Mouse (Mus musculus) lung, adult 18-20 months (tissue): ENCODE measurements around the gene Efl1.
"Not testable (repeated sequence)": the region's sequence is repeated elsewhere in the genome, so short reads cannot be mapped to it uniquely, and the experiment has no call there.

Source experiments
- DNase-seq, 2 experiments: peaks; one replicate each; pipeline ENCODE4 v3.0.0; 2022; ENCODE audit warnings: mixed read lengths in 2 of 2

The Efl1 gene

GRCm38 (mm10) chr7:82720501-82720900, 72.1 kb downstream of the Efl1 start:
- DNase-seq = no peak

GRCm38 (mm10) chr7:82720906-82721305, 72.5 kb downstream of the Efl1 start:
- DNase-seq = no peak

GRCm38 (mm10) chr7:82722486-82723123, 74.2 kb downstream of the Efl1 start:
- DNase-seq = no peak

- DNase-seq = no peak
Measured at GRCm38 (mm10) chr7:82723151-82723871, 74.9 kb downstream of the Efl1 start.

- DNase-seq = no peak
Measured at GRCm38 (mm10) chr7:82724491-82724890, 76.1 kb downstream of the Efl1 start.

GRCm38 (mm10) chr7:82725006-82725636, 76.7 kb downstream of the Efl1 start:
- no peak for DNase-seq

- DNase-seq = no peak
Measured at GRCm38 (mm10) chr7:82725741-82726450, 77.5 kb downstream of the Efl1 start.

- no peak for DNase-seq
Measured at GRCm38 (mm10) chr7:82727066-82727465, 78.7 kb downstream of the Efl1 start.

GRCm38 (mm10) chr7:82729009-82729408, 80.6 kb downstream of the Efl1 start:
- not testable (repeated sequence) for DNase-seq

GRCm38 (mm10) chr7:82733118-82733517, 84.7 kb downstream of the Efl1 start:
- DNase-seq = no peak

- DNase-seq = no peak
Measured at GRCm38 (mm10) chr7:82733995-82734394, 85.6 kb downstream of the Efl1 start.

- DNase-seq = no peak
Measured at GRCm38 (mm10) chr7:82734748-82735600, 86.6 kb downstream of the Efl1 start.

GRCm38 (mm10) chr7:82743116-82743765, 94.8 kb downstream of the Efl1 start:
- no peak for DNase-seq

- DNase-seq = no peak
Measured at GRCm38 (mm10) chr7:82744167-82744715, 95.8 kb downstream of the Efl1 start.

- no peak for DNase-seq
Measured at GRCm38 (mm10) chr7:82748812-82749211, 100.4 kb downstream of the Efl1 start.

GRCm38 (mm10) chr7:82749239-82749638, 100.8 kb downstream of the Efl1 start:
- DNase-seq = no peak

GRCm38 (mm10) chr7:82752171-82753085, 104.0 kb downstream of the Efl1 start:
- DNase-seq = peak; percentile 76 to 86

- DNase-seq = peak; percentile 24 to 41
Measured at GRCm38 (mm10) chr7:82755602-82756155, 107.3 kb downstream of the Efl1 start.

GRCm38 (mm10) chr7:82758521-82758920, 110.1 kb downstream of the Efl1 start:
- no peak for DNase-seq

GRCm38 (mm10) chr7:82759091-82759490, 110.7 kb downstream of the Efl1 start:
- no peak for DNase-seq
